Mouse (Mus musculus) myocyte (in vitro differentiated cells): ENCODE results near the gene Zbtb37. TPM values are rescaled to one million over a fixed set of nuclear protein-coding genes. Genes with fewer than 3 reads are reported as not detected.

Source experiments
- H3K27me3 ChIP-seq: one replicate; pipeline ENCODE4 v1.6.1; 2011; ENCODE audit not compliant: control insufficient read depth, insufficient read depth, insufficient read length
- H3K36me3 ChIP-seq: one replicate; pipeline ENCODE4 v1.6.1; 2011; ENCODE audit not compliant: control insufficient read depth, insufficient read depth
- H3K4me2 ChIP-seq: one replicate; pipeline ENCODE4 v1.6.1; 2011; ENCODE audit warnings: low read depth, control low read depth
- H3K4me3 ChIP-seq: one replicate; pipeline ENCODE4 v1.5.1; 2011; ENCODE audit warnings: mild to moderate bottlenecking, control low read depth, moderate library complexity
- H3K79me2 ChIP-seq: one replicate; pipeline ENCODE4 v1.6.1; 2011; ENCODE audit not compliant: control insufficient read depth, insufficient read depth
- H3ac ChIP-seq: one replicate; pipeline ENCODE4 v1.6.1; 2011; ENCODE audit not compliant: control insufficient read depth, insufficient read length
- CEBPB ChIP-seq: IDR thresholded peaks from 2 replicates; pipeline ENCODE4 v1.6.1; 2011; ENCODE audit warnings: mild to moderate bottlenecking, moderate library complexity; ENCODE audit not compliant: poor library complexity, insufficient read depth, severe bottlenecking
- E2F4 ChIP-seq: IDR thresholded peaks from one replicate; pipeline ENCODE4 v1.6.1; 2011; ENCODE audit warnings: mild to moderate bottlenecking, control low read depth, moderate library complexity; ENCODE audit not compliant: insufficient read depth
- MAX ChIP-seq: IDR thresholded peaks from one replicate; pipeline ENCODE4 v1.6.1; 2011; ENCODE audit warnings: low read depth, mild to moderate bottlenecking, control low read depth
- MYOD1 ChIP-seq, 3 experiments: IDR thresholded peaks; one replicate each; pipeline ENCODE4 v1.6.1; 2011; ENCODE audit warnings: control low read depth in 2 of 3, low read depth in 2 of 3, mild to moderate bottlenecking in 2 of 3, moderate library complexity in 1 of 3; ENCODE audit not compliant: insufficient read length in 2 of 3, control insufficient read depth in 1 of 3
- MYOG ChIP-seq, 3 experiments: IDR thresholded peaks; one replicate each; pipeline ENCODE4 v1.6.1; 2011; ENCODE audit warnings: control low read depth in 2 of 3, low read depth in 2 of 3, mild to moderate bottlenecking in 2 of 3; ENCODE audit not compliant: insufficient read length in 2 of 3, control insufficient read depth in 1 of 3, insufficient read depth in 1 of 3
- POLR2A ChIP-seq: IDR thresholded peaks from one replicate; pipeline ENCODE4 v1.6.1; 2011; ENCODE audit warnings: low read depth, mild to moderate bottlenecking, control low read depth, moderate library complexity; ENCODE audit not compliant: insufficient read length
- POLR2AphosphoS2 ChIP-seq: IDR thresholded peaks from one replicate; pipeline ENCODE4 v1.6.1; 2011; ENCODE audit warnings: low read depth, control low read depth; ENCODE audit not compliant: insufficient read length
- REST ChIP-seq: IDR thresholded peaks from one replicate; pipeline ENCODE4 v1.6.1; 2011; ENCODE audit warnings: mild to moderate bottlenecking, control low read depth, moderate library complexity; ENCODE audit not compliant: insufficient read depth, insufficient read length
- SRF ChIP-seq: IDR thresholded peaks from one replicate; pipeline ENCODE4 v1.6.1; 2011; ENCODE audit warnings: low read depth; ENCODE audit not compliant: control insufficient read depth, insufficient read length
- TCF12 ChIP-seq: IDR thresholded peaks from one replicate; pipeline ENCODE4 v1.6.1; 2011; ENCODE audit warnings: mild to moderate bottlenecking, control low read depth; ENCODE audit not compliant: poor library complexity, insufficient read depth, severe bottlenecking
- TCF3 ChIP-seq: IDR thresholded peaks from one replicate; pipeline ENCODE4 v1.6.1; 2011; ENCODE audit warnings: low read depth, control low read depth; ENCODE audit not compliant: insufficient read length
- USF1 ChIP-seq: IDR thresholded peaks from one replicate; pipeline ENCODE4 v1.6.1; 2011; ENCODE audit warnings: low read depth, mild to moderate bottlenecking, control low read depth, moderate library complexity
- polyA plus RNA-seq: library from polyadenylated mRNA; unstranded; fragments of >200 nt; fragmentation: generic; extraction: Trizol; gene quantifications from one replicate; pipeline ENCODE4 v1.2.1, GENCODE M21; 2012; ENCODE audit warnings: missing spikeins

The Zbtb37 gene
- 1.4 TPM for polyA plus RNA-seq

- Histone ChIP-seq H3K4me3 (peak within 1 kb of the TSS; percentile 86), H3K4me2 (peak within 1 kb of the TSS; percentile 93), H3K36me3 (peaks cover 34% of the 10 kb centered on the region), H3K79me2 (peaks cover 22% of the 10 kb centered on the region), H3ac (peak within 1 kb of the TSS; percentile 74), H3K27me3 (no peaks in the 10 kb centered on the region)
- TF ChIP-seq MAX (no peak), SRF (peak; percentile 19), POLR2AphosphoS2 (peak; percentile 97), TCF3 (no peak), TCF12 (no peak), USF1 (no peak), REST (no peak), MYOD1 (IDR thresholded peaks at IDR 0.05; ENCODE audit: control insufficient read depth in 1 of 3, insufficient read length in 2 of 3, low read depth in 2 of 3) (no peak), CEBPB (no peak), MYOG (IDR thresholded peaks at IDR 0.05; ENCODE audit: control insufficient read depth in 1 of 3, insufficient read depth in 1 of 3, insufficient read length in 2 of 3, low read depth in 2 of 3) (no peak), POLR2A (peak; percentile 98), E2F4 (no peak)
Observed at GRCm38 (mm10) chr1:161034435-161035280, at the start of gene Zbtb37. Gene Zbtb37 (minus strand): TSS chr1:161034849.

- Histone ChIP-seq H3K4me3 (no peak overlapping the region), H3K36me3 (peaks cover 16% of the 10 kb centered on the region)
Observed at GRCm38 (mm10) chr1:161077243-161077642, 42.6 kb upstream of the Zbtb37 start.

GRCm38 (mm10) chr1:161076238-161076637, 41.6 kb upstream of the Zbtb37 start:
- Histone ChIP-seq H3K36me3 (peaks cover 12% of the 10 kb centered on the region), H3K79me2 (peaks cover 34% of the 10 kb centered on the region), H3K4me3 (no peak overlapping the region), H3ac (no peak overlapping the region), H3K27me3 (no peaks in the 10 kb centered on the region), H3K4me2 (no peak overlapping the region)
- no peak for TF ChIP-seq MAX
- TF ChIP-seq POLR2AphosphoS2, result no peak

More at GRCm38 (mm10) chr1:161077243-161077642, 42.6 kb upstream of the Zbtb37 start:
- Histone ChIP-seq H3K79me2 (peaks cover 24% of the 10 kb centered on the region), H3K4me2 (no peak overlapping the region), H3K27me3 (no peaks in the 10 kb centered on the region), H3ac (no peak overlapping the region)
- TF ChIP-seq TCF12, result no peak
- TF ChIP-seq E2F4, result no peak
- no peak for TF ChIP-seq MYOG (IDR thresholded peaks at IDR 0.05; ENCODE audit: control insufficient read depth in 1 of 3, insufficient read depth in 1 of 3, insufficient read length in 2 of 3, low read depth in 2 of 3)
- TF ChIP-seq USF1, result no peak
- TF ChIP-seq POLR2AphosphoS2, result no peak
- no peak for TF ChIP-seq SRF
- TF ChIP-seq MAX, result no peak
- TF ChIP-seq TCF3, result no peak
- TF ChIP-seq POLR2A, result no peak
- no peak for TF ChIP-seq CEBPB
- no peak for TF ChIP-seq MYOD1 (IDR thresholded peaks at IDR 0.05; ENCODE audit: control insufficient read depth in 1 of 3, insufficient read length in 2 of 3, low read depth in 2 of 3)
- TF ChIP-seq REST, result no peak

GRCm38 (mm10) chr1:161071272-161071620, 36.6 kb upstream of the Zbtb37 start:
- no peak overlapping the region for H3ac ChIP-seq
- H3K4me3 ChIP-seq, result peak overlapping the region; percentile 74
- no peaks in the 10 kb centered on the region for H3K36me3 ChIP-seq
- peaks cover 39% of the 10 kb centered on the region for H3K79me2 ChIP-seq
- no peaks in the 10 kb centered on the region for H3K27me3 ChIP-seq
- peak overlapping the region; percentile 71 for H3K4me2 ChIP-seq
- no peak for TF ChIP-seq TCF12
- no peak for TF ChIP-seq MYOG (IDR thresholded peaks at IDR 0.05; ENCODE audit: control insufficient read depth in 1 of 3, insufficient read depth in 1 of 3, insufficient read length in 2 of 3, low read depth in 2 of 3)
- TF ChIP-seq TCF3, result no peak
- TF ChIP-seq REST, result no peak
- TF ChIP-seq POLR2AphosphoS2, result no peak
- no peak for TF ChIP-seq E2F4
- TF ChIP-seq MAX, result no peak
- TF ChIP-seq USF1, result no peak
- TF ChIP-seq CEBPB, result no peak
- TF ChIP-seq MYOD1 (IDR thresholded peaks at IDR 0.05; ENCODE audit: control insufficient read depth in 1 of 3, insufficient read length in 2 of 3, low read depth in 2 of 3), result no peak
- TF ChIP-seq SRF, result no peak
- no peak for TF ChIP-seq POLR2A
